Mouse (Mus musculus) forebrain, embryonic 10.5 days (tissue): Measurements from ENCODE around the gene E030018B13Rik. TPM values are rescaled to one million over a fixed set of nuclear protein-coding genes. Genes with fewer than 3 reads are reported as not detected.

Source experiments
- DNase-seq: peaks from one replicate; pipeline ENCODE4 v3.0.0-alpha.2; 2017; ENCODE audit warnings: low spot score; ENCODE audit errors: extremely low spot score
- H3K27ac ChIP-seq: fragments of 300-500 bp; sonication (generic); 2 replicates; pipeline ENCODE4 v1.5.1; 2016; ENCODE audit warnings: mild to moderate bottlenecking
- H3K27me3 ChIP-seq: fragments of 300-500 bp; sonication (generic); 2 replicates; pipeline ENCODE4 v1.6.1; 2016; ENCODE audit warnings: mild to moderate bottlenecking; ENCODE audit not compliant: poor library complexity, severe bottlenecking
- H3K36me3 ChIP-seq: fragments of 300-500 bp; sonication (generic); replicated peaks from 2 replicates; pipeline ENCODE4 v1.6.1; 2016; ENCODE audit warnings: mild to moderate bottlenecking, moderate library complexity
- H3K4me1 ChIP-seq: fragments of 300-500 bp; sonication (generic); 2 replicates; pipeline ENCODE4 v1.6.1; 2016
- H3K4me3 ChIP-seq: fragments of 300-500 bp; sonication (generic); 2 replicates; pipeline ENCODE4 v1.5.1; 2016; ENCODE audit warnings: mild to moderate bottlenecking, moderate library complexity
- H3K9me3 ChIP-seq: fragments of 300-500 bp; sonication (generic); 2 replicates; pipeline ENCODE4 v1.6.1; 2016; ENCODE audit warnings: mild to moderate bottlenecking, moderate library complexity
- WGBS: fragments of 180-500 bp; shearing (Covaris S2); methylation state at CpG from one replicate; pipeline ENCODE4 v1.1.7; 2016; 5-methylcytosine and 5-hydroxymethylcytosine counted together
- polyA plus RNA-seq: library from polyadenylated mRNA; unstranded; fragments of >200 nt; fragmentation: Nextera tagmentation; extraction: Ambion mirVana; gene quantifications from 2 replicates; pipeline ENCODE4 v1.2.1, GENCODE M21; 2016

The E030018B13Rik gene
- polyA plus RNA-seq, 1 experiment from 2014 or later = not detected

- no peak for DNase-seq
- Histone ChIP-seq H3K4me1 (peaks cover 39% of the 10 kb centered on the region), H3K36me3 (peaks cover 12% of the 10 kb centered on the region; the same call in 1 of the 2 replicates), H3K4me3 (no peak overlapping the region), H3K9me3 (no peaks in the 10 kb centered on the region), H3K27ac (0 out of 2 replicates have a peak overlapping the region, but pooled peaks have one; percentile 30), H3K27me3 (no peaks in the 10 kb centered on the region)
- WGBS = 85% methylated on average over 14 of the region's 14 CpGs
Observed at GRCm38 (mm10) chr7:63925413-63926360, 9.0 kb downstream of the E030018B13Rik start.

- no peak for DNase-seq
- H3K4me1 ChIP-seq = peaks cover 39% of the 10 kb centered on the region
- WGBS = 86% methylated on average over 3 of the region's 3 CpGs
- no peaks in the 10 kb centered on the region for H3K27me3 ChIP-seq
- H3K4me3 ChIP-seq = no peak overlapping the region
- H3K9me3 ChIP-seq = no peaks in the 10 kb centered on the region
- peaks cover 6% of the 10 kb centered on the region; the same call in 1 of the 2 replicates for H3K36me3 ChIP-seq
- H3K27ac ChIP-seq = no peak overlapping the region
Observed at GRCm38 (mm10) chr7:63926492-63926891, 9.8 kb downstream of the E030018B13Rik start.

GRCm38 (mm10) chr7:63927121-63927520 is 10.5 kb downstream of the E030018B13Rik start:
- Histone ChIP-seq H3K9me3 (no peaks in the 10 kb centered on the region), H3K27ac (no peak overlapping the region), H3K36me3 (peaks cover 4% of the 10 kb centered on the region; the same call in 1 of the 2 replicates), H3K4me1 (peaks cover 34% of the 10 kb centered on the region), H3K27me3 (no peaks in the 10 kb centered on the region), H3K4me3 (no peak overlapping the region)
- no peak for DNase-seq
- 96% methylated on average over 6 of the region's 6 CpGs for WGBS

GRCm38 (mm10) chr7:63929080-63929479 is 12.4 kb downstream of the E030018B13Rik start:
- no peak for DNase-seq
- WGBS = 93% methylated on average over 4 of the region's 4 CpGs
- Histone ChIP-seq H3K27ac (no peak overlapping the region), H3K27me3 (no peaks in the 10 kb centered on the region), H3K4me3 (no peak overlapping the region), H3K36me3 (peaks cover 4% of the 10 kb centered on the region; the same call in 1 of the 2 replicates), H3K9me3 (no peaks in the 10 kb centered on the region), H3K4me1 (peaks cover 26% of the 10 kb centered on the region)

GRCm38 (mm10) chr7:63930132-63930531 is 13.5 kb downstream of the E030018B13Rik start:
- Histone ChIP-seq H3K27ac (no peak overlapping the region), H3K4me1 (peaks cover 27% of the 10 kb centered on the region), H3K9me3 (no peaks in the 10 kb centered on the region), H3K4me3 (no peak overlapping the region), H3K27me3 (no peaks in the 10 kb centered on the region), H3K36me3 (no peaks in the 10 kb centered on the region)
- no peak for DNase-seq
- WGBS = 96% methylated on average over 3 of the region's 3 CpGs

- Histone ChIP-seq H3K4me3 (no peak overlapping the region), H3K27me3 (no peaks in the 10 kb centered on the region), H3K9me3 (no peaks in the 10 kb centered on the region), H3K36me3 (no peaks in the 10 kb centered on the region), H3K4me1 (peaks cover 27% of the 10 kb centered on the region), H3K27ac (no peak overlapping the region)
- no peak for DNase-seq
- WGBS = 86% methylated on average over 5 of the region's 5 CpGs
Observed at GRCm38 (mm10) chr7:63930766-63931165, 14.1 kb downstream of the E030018B13Rik start.

GRCm38 (mm10) chr7:63932461-63932860 is 15.8 kb downstream of the E030018B13Rik start:
- no peak overlapping the region for H3K27ac ChIP-seq
- no peak overlapping the region for H3K4me3 ChIP-seq
- H3K36me3 ChIP-seq = no peaks in the 10 kb centered on the region
- peaks cover 29% of the 10 kb centered on the region for H3K4me1 ChIP-seq
- H3K27me3 ChIP-seq = no peaks in the 10 kb centered on the region
- no peaks in the 10 kb centered on the region for H3K9me3 ChIP-seq
- WGBS = 92% methylated on average over 3 of the region's 3 CpGs
- no peak for DNase-seq

- 88% methylated on average over 6 of the region's 6 CpGs for WGBS
- Histone ChIP-seq H3K4me1 (peaks cover 40% of the 10 kb centered on the region), H3K36me3 (no peaks in the 10 kb centered on the region), H3K9me3 (no peaks in the 10 kb centered on the region), H3K27ac (no peak overlapping the region), H3K27me3 (no peaks in the 10 kb centered on the region), H3K4me3 (no peak overlapping the region)
- no peak for DNase-seq
Observed at GRCm38 (mm10) chr7:63933905-63934304, 17.2 kb downstream of the E030018B13Rik start.

- no peaks in the 10 kb centered on the region for H3K9me3 ChIP-seq
- H3K27ac ChIP-seq = no peak overlapping the region
- no peaks in the 10 kb centered on the region for H3K27me3 ChIP-seq
- no peak overlapping the region for H3K4me3 ChIP-seq
- no peaks in the 10 kb centered on the region for H3K36me3 ChIP-seq
- 64% methylated on average over 1 of the region's 1 CpGs for WGBS
- peaks cover 42% of the 10 kb centered on the region for H3K4me1 ChIP-seq
- DNase-seq = no peak
Observed at GRCm38 (mm10) chr7:63934530-63934929, 17.9 kb downstream of the E030018B13Rik start.

- Histone ChIP-seq H3K4me3 (peak overlapping the region; percentile 93), H3K27me3 (peaks cover 10% of the 10 kb centered on the region), H3K9me3 (no peaks in the 10 kb centered on the region), H3K27ac (no peak overlapping the region), H3K4me1 (peaks cover 50% of the 10 kb centered on the region), H3K36me3 (no peaks in the 10 kb centered on the region)
- DNase-seq = no peak
- 11% methylated on average over 8 of the region's 8 CpGs for WGBS
Observed at GRCm38 (mm10) chr7:63935809-63936187, 19.1 kb downstream of the E030018B13Rik start.

GRCm38 (mm10) chr7:63936188-63936985 is 19.7 kb downstream of the E030018B13Rik start:
- Histone ChIP-seq H3K27me3 (peaks cover 16% of the 10 kb centered on the region), H3K36me3 (no peaks in the 10 kb centered on the region), H3K4me1 (peaks cover 50% of the 10 kb centered on the region), H3K4me3 (peak overlapping the region; percentile 93), H3K27ac (peak overlapping the region; percentile 95), H3K9me3 (no peaks in the 10 kb centered on the region)
- 1% methylated on average over 34 of the region's 34 CpGs for WGBS
- peak; percentile 61 for DNase-seq

GRCm38 (mm10) chr7:63936986-63937235 is 20.3 kb downstream of the E030018B13Rik start:
- 1% methylated on average over 11 of the region's 11 CpGs for WGBS
- H3K9me3 ChIP-seq = no peaks in the 10 kb centered on the region
- H3K27ac ChIP-seq = peak overlapping the region; percentile 95
- no peaks in the 10 kb centered on the region for H3K36me3 ChIP-seq
- H3K4me1 ChIP-seq = peaks cover 50% of the 10 kb centered on the region
- no peak for DNase-seq
- H3K27me3 ChIP-seq = peaks cover 20% of the 10 kb centered on the region
- H3K4me3 ChIP-seq = peak overlapping the region; percentile 93
